Mouse (Mus musculus) lung, embryonic 14.5 days (tissue): ENCODE measurements around the gene Olfr297. TPM values are rescaled to one million over a fixed set of nuclear protein-coding genes. Genes with fewer than 3 reads are reported as not detected.

Experiments used
- ATAC-seq: fragments of 200-750 bp; cut with Nextera tagmentation; 2 replicates; pipeline ENCODE4 v1.8.0; 2017; ENCODE audit warnings: mild to moderate bottlenecking, moderate TSS enrichment, moderate library complexity; ENCODE audit not compliant: insufficient read depth
- DNase-seq: peaks from one replicate; pipeline ENCODE4 v3.0.0-alpha.2; 2015
- H3K27ac ChIP-seq: fragments of 300-500 bp; sonication (generic); 2 replicates; pipeline ENCODE4 v1.5.1; 2014; ENCODE audit warnings: low read depth, mild to moderate bottlenecking, moderate library complexity
- H3K27me3 ChIP-seq: fragments of 300-500 bp; sonication (generic); 2 replicates; pipeline ENCODE4 v1.6.1; 2014; ENCODE audit warnings: low read length, control low read depth; ENCODE audit not compliant: insufficient read depth
- H3K36me3 ChIP-seq: fragments of 300-500 bp; sonication (generic); 2 replicates; pipeline ENCODE4 v1.6.1; 2014; ENCODE audit warnings: control low read depth; ENCODE audit not compliant: insufficient read depth
- H3K4me1 ChIP-seq: fragments of 300-500 bp; sonication (generic); 2 replicates; pipeline ENCODE4 v1.6.1; 2014; ENCODE audit warnings: antibody characterized with exemption, control low read depth; ENCODE audit not compliant: insufficient read depth
- H3K4me2 ChIP-seq: fragments of 300-500 bp; sonication (generic); 2 replicates; pipeline ENCODE4 v1.6.1; 2014; ENCODE audit warnings: mild to moderate bottlenecking
- H3K4me3 ChIP-seq: fragments of 300-500 bp; sonication (generic); 2 replicates; pipeline ENCODE4 v1.5.1; 2014; ENCODE audit warnings: low read depth, low read length
- H3K9ac ChIP-seq: fragments of 300-500 bp; sonication (generic); 2 replicates; pipeline ENCODE4 v1.6.1; 2014
- H3K9me3 ChIP-seq: fragments of 300-500 bp; sonication (generic); 2 replicates; pipeline ENCODE4 v1.6.1; 2016; ENCODE audit warnings: low read depth, low read length, control low read depth
- CTCF ChIP-seq: IDR thresholded peaks from 2 replicates; pipeline ENCODE4 v1.5.1; 2016; ENCODE audit warnings: antibody characterized with exemption, low read depth
- WGBS: fragments of 180-500 bp; shearing (Covaris S2); extraction: QIAGEN DNeasy Blood & Tissue Kit; methylation state at CpG from one replicate; pipeline ENCODE4 v1.1.7; 2014; 5-methylcytosine and 5-hydroxymethylcytosine counted together
- polyA plus RNA-seq: library from polyadenylated mRNA; unstranded; fragments of >200 nt; fragmentation: Nextera tagmentation; extraction: Ambion mirVana; gene quantifications from 2 replicates; pipeline ENCODE4 v1.2.1, GENCODE M21; 2014

The Olfr297 gene
- not detected in 2 replicates for polyA plus RNA-seq

DNA sequence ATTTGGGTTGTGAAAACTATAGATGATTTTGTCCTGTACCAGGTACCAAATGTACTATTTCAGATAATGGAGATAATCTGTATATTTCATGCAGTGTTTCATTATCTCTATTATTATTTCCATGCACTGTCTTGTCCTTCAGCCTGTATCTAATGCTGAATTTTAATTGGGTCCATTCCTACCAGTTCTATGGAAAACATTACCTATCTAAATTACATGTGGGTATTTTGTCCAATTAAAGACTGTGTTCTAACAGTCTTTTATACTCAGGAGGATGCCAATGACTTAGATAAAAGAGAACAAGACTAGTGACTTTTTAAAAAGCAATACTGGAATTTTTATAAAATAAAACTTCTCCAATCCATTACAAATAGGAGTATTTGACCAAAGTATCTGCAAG lies at the start of gene Olfr297:
Gene Olfr297 (plus strand): TSS at position 301 of the 400 bp plus-strand sequence.
- no peaks in the 10 kb centered on the region for H3K36me3 ChIP-seq
- H3K4me3 ChIP-seq: no peak within 1 kb of the TSS
- no peaks in the 10 kb centered on the region for H3K9me3 ChIP-seq
- no peak within 1 kb of the TSS for H3K4me2 ChIP-seq
- no peaks in the 10 kb centered on the region for H3K4me1 ChIP-seq
- ATAC-seq: no peak
- no peak within 1 kb of the TSS for H3K9ac ChIP-seq
- no peak within 1 kb of the TSS for H3K27ac ChIP-seq
- H3K27me3 ChIP-seq: no peaks in the 10 kb centered on the region
- no peak for TF ChIP-seq CTCF
- DNase-seq: no peak

- DNase-seq: no peak
Observed at GRCm38 (mm10) chr7:86492384-86492783, 27.4 kb upstream of the Olfr297 start, which contains the start of gene Olfr298. Olfr298 (minus strand) TSS chr7:86492484.

More at GRCm38 (mm10) chr7:86492384-86492783, 27.4 kb upstream of the Olfr297 start, which contains the start of gene Olfr298:
- Histone ChIP-seq H3K27ac (no peak within 1 kb of the TSS), H3K36me3 (no peaks in the 10 kb centered on the region), H3K9me3 (no peaks in the 10 kb centered on the region), H3K27me3 (no peaks in the 10 kb centered on the region), H3K4me1 (no peaks in the 10 kb centered on the region), H3K9ac (no peak within 1 kb of the TSS), H3K4me2 (no peak within 1 kb of the TSS), H3K4me3 (no peak within 1 kb of the TSS)
- 73% methylated on average over 1 of the region's 1 CpGs for WGBS
- ATAC-seq: no peak
- TF ChIP-seq CTCF: no peak

Other genes starting within 250 kb of the Olfr297 start
- gene Olfr310, start 242.8 kb upstream of the Olfr297 start, polyA plus RNA-seq: not detected in 2 replicates
- gene Olfr309, start 206.3 kb upstream of the Olfr297 start, polyA plus RNA-seq: not detected in 2 replicates
- gene Olfr308, start 194.3 kb upstream of the Olfr297 start, polyA plus RNA-seq: not detected in 2 replicates
- not detected in 2 replicates for gene Olfr307, start 182.4 kb upstream of the Olfr297 start, polyA plus RNA-seq
- gene Olfr305, start 153.0 kb upstream of the Olfr297 start, polyA plus RNA-seq: not detected in 2 replicates
- not detected in 2 replicates for gene Olfr304, start 133.3 kb upstream of the Olfr297 start, polyA plus RNA-seq
- gene Olfr303, start 122.2 kb upstream of the Olfr297 start, polyA plus RNA-seq: not detected in 2 replicates
- gene Olfr301, start 116.1 kb upstream of the Olfr297 start, polyA plus RNA-seq: not detected in 2 replicates
- gene Olfr299, start 60.0 kb upstream of the Olfr297 start, polyA plus RNA-seq: not detected in 2 replicates
- gene Olfr298, start 27.5 kb upstream of the Olfr297 start, polyA plus RNA-seq: not detected in 2 replicates
- gene Olfr295, start 63.9 kb downstream of the Olfr297 start, polyA plus RNA-seq: not detected in 2 replicates
- not detected in 2 replicates for gene Olfr294, start 96.7 kb downstream of the Olfr297 start, polyA plus RNA-seq
- not detected in 2 replicates for gene Olfr293, start 129.1 kb downstream of the Olfr297 start, polyA plus RNA-seq
- gene Olfr292, start 168.4 kb downstream of the Olfr297 start, polyA plus RNA-seq: not detected in 2 replicates